Mouse (Mus musculus) forebrain, embryonic 16.5 days (tissue): ENCODE measurements at regions not wholly inside any gene's neighbourhood (a gene's known extent, or its start where the extent isn't known, plus 50 kb on each side); places are given as distances from the start of the nearest gene placed in this dataset.

Experiments
- ATAC-seq: fragments of 200-750 bp; cut with Nextera tagmentation; 2 replicates; pipeline ENCODE4 v1.8.0; 2017; ENCODE audit warnings: mild to moderate bottlenecking, moderate library complexity
- H3K27ac ChIP-seq: fragments of 300-500 bp; sonication (generic); 2 replicates; pipeline ENCODE4 v1.5.1; 2014; ENCODE audit warnings: low read length, control low read depth
- H3K27me3 ChIP-seq: fragments of 300-500 bp; sonication (generic); replicated peaks from 2 replicates; pipeline ENCODE4 v1.6.1; 2014; ENCODE audit warnings: low read length; ENCODE audit not compliant: control insufficient read depth, insufficient read depth
- H3K36me3 ChIP-seq: fragments of 300-500 bp; sonication (generic); 2 replicates; pipeline ENCODE4 v1.6.1; 2014; ENCODE audit not compliant: control insufficient read depth, insufficient read depth
- H3K4me1 ChIP-seq: fragments of 300-500 bp; sonication (generic); replicated peaks from 2 replicates; pipeline ENCODE4 v1.6.1; 2014; ENCODE audit warnings: low read length; ENCODE audit not compliant: control insufficient read depth, insufficient read depth
- H3K4me2 ChIP-seq: fragments of 300-500 bp; sonication (generic); 2 replicates; pipeline ENCODE4 v1.6.1; 2014; ENCODE audit warnings: mild to moderate bottlenecking, low read length, control low read depth
- H3K4me3 ChIP-seq: fragments of 300-500 bp; sonication (generic); replicated peaks from 2 replicates; pipeline ENCODE4 v1.5.1; 2014; ENCODE audit warnings: mild to moderate bottlenecking, low read length, control low read depth
- H3K9ac ChIP-seq: fragments of 300-500 bp; sonication (generic); replicated peaks from 2 replicates; pipeline ENCODE4 v1.6.1; 2014; ENCODE audit warnings: low read depth, low read length, control low read depth
- H3K9me3 ChIP-seq: fragments of 300-500 bp; sonication (generic); 2 replicates; pipeline ENCODE4 v1.6.1; 2016; ENCODE audit warnings: low read length; ENCODE audit not compliant: control insufficient read depth
- WGBS: fragments of 180-500 bp; shearing (Covaris S2); extraction: QIAGEN DNeasy Blood & Tissue Kit; methylation state at CpG from one replicate; pipeline ENCODE4 v1.1.7; 2014; 5-methylcytosine and 5-hydroxymethylcytosine counted together

DNA sequence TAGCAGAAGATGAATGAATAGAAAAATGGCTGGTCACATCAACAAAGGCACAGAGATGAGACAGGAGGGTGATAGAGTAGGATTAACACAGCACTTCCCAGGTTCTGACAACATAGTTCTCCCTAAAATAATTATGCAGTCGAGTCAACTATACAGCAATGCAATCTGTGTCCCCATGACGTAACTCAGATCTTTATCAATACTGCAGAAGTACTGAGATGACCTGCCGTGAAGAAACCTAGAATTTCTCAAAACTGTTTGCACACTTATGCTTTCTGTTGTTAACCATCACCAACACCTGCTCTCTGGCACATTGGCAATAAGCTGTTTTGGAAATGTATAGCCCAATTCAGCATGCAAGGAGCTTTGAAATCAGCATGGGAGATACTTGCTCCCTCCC, 52.8 kb upstream of the Nampt start:
- Histone ChIP-seq H3K27me3 (no peaks in the 10 kb centered on the region), H3K4me1 (no peaks in the 10 kb centered on the region), H3K9ac (no peak overlapping the region), H3K27ac (no peak overlapping the region), H3K36me3 (no peaks in the 10 kb centered on the region), H3K4me3 (no peak overlapping the region), H3K4me2 (no peak overlapping the region), H3K9me3 (no peaks in the 10 kb centered on the region)
- 87% methylated on average over 3 of the region's 3 CpGs for WGBS
- ATAC-seq = no peak

DNA sequence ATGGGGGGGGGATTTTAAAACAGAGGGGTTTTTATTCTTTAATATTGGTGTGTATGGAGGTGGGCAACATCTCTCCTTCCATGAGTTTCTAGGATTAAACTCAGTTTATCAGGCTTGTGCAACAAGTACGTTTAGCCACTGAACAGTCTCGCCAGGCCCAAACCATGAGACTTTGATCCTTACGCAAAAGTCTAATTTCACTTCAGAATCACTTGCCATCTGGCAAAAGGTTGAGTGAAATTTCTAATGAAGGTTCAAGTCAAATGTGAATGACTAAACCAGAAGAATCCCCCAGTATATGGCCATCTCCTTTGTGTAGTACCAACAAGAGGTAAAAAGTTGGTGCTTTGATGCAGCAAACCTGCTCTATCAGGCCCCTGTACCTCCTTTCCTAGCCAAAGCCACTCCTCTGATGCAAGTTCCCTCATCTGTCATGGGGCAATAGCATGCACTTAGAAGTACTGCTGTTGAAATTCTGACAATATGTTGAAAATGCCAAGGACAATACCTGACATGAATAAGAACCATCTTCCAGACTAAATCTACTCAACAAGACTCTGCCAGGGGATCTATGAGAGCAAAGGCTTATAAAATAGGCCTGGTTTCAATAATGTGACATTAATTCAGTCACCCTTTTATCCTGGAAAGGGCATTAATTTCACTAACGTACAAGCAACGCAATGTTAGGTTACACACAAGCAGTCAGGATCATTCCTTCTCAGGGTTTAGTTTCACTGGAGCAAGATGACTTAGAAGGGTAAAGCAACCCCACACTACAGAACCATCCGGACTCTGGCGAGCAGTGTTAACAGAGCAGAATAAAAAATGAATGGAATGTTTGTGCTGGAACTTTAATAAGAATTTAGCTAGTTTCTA, 51.9 kb upstream of the Nampt start:
- no peaks in the 10 kb centered on the region for H3K27me3 ChIP-seq
- no peaks in the 10 kb centered on the region for H3K36me3 ChIP-seq
- no peaks in the 10 kb centered on the region for H3K4me1 ChIP-seq
- H3K4me3 ChIP-seq = no peak overlapping the region
- ATAC-seq = no peak
- H3K27ac ChIP-seq = no peak overlapping the region
- H3K9ac ChIP-seq = no peak overlapping the region
- no peaks in the 10 kb centered on the region for H3K9me3 ChIP-seq
- 90% methylated on average over 7 of the region's 7 CpGs for WGBS
- H3K4me2 ChIP-seq = no peak overlapping the region

DNA sequence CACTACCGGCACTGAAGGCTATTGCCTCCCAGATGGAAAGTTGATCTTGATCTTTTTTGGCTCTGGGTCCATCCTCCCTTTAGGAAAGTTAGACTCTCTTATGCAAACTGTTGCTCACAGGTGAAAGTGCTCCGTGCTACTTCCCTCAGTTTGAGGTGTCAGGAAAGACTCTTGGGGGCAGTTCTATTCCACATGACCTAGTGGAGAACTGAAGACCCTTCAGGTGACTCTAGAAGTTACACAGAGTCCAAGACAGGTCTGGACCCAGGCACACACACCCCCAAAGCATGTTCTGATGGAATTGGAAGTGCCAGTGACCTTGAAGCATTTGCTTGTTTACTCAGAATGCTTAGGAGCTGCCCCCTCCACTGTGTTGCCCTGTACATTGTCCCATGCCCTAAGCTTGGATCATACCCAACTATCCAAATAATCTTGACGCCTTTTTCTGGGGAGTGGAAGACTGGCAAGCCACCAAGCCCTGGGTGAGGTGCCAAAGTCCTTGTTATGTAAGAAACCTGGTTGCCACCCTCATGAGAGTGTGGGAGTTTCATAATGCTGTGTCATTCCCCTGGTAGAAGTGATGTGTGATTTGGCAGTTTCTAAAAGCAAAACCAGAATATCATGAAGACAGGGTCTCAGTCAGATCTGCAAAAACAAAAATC, 51.1 kb upstream of the Nampt start:
- no peak overlapping the region for H3K27ac ChIP-seq
- 62% methylated on average over 3 of the region's 3 CpGs for WGBS
- H3K36me3 ChIP-seq = no peaks in the 10 kb centered on the region
- H3K9me3 ChIP-seq = no peaks in the 10 kb centered on the region
- H3K4me3 ChIP-seq = no peak overlapping the region
- no peak for ATAC-seq
- no peaks in the 10 kb centered on the region for H3K4me1 ChIP-seq
- H3K9ac ChIP-seq = no peak overlapping the region
- H3K4me2 ChIP-seq = no peak overlapping the region
- H3K27me3 ChIP-seq = no peaks in the 10 kb centered on the region

DNA sequence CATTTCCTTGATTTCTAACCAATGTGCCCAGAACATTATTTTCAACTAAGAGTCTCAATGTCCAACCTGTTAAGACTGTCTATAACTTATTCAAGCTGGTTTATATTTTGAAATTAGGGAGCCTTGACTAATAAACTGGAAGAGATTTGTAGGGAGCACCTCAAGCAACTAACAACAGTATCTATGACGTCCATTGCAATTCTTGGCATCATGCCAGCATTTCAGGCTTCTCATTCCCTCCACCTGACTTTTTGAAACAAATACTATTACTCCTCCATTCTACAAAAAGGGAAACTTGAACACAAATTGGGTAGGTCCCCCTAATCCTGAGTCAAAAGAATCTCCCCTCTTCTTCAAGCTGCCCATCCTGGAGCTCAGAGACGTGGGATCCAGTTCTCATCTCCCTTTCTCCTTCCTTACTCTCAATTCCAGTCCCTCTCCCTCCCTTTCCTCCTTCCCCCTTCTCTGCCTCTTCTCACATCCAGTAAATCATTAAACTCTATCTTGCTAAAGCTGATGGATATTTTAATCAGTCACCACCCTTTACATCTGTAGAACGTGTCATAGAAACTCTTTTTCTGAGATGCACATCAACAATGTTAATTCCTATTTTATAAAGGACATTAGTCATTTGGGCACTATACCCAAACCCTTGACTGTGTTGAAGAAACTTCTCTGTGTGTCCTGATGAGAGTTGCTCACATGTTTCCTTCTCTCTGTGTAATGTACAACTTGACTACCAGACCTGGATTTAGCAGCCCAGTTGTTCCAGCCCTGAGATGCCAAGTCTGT, 50.4 kb upstream of the Nampt start:
- no peak for ATAC-seq
- Histone ChIP-seq H3K4me2 (no peak overlapping the region), H3K9ac (no peak overlapping the region), H3K27ac (no peak overlapping the region), H3K4me1 (no peaks in the 10 kb centered on the region), H3K27me3 (no peaks in the 10 kb centered on the region), H3K4me3 (no peak overlapping the region), H3K9me3 (no peaks in the 10 kb centered on the region), H3K36me3 (no peaks in the 10 kb centered on the region)
- 71% methylated on average over 3 of the region's 3 CpGs for WGBS
